Mouse (Mus musculus) liver, embryonic 11.5 days (tissue): Measurements from ENCODE around the gene Pappa. TPM values are rescaled to one million over a fixed set of nuclear protein-coding genes. Genes with fewer than 3 reads are reported as not detected.

Experiments
- ATAC-seq: fragments of 200-750 bp; cut with Nextera tagmentation; replicated peaks from 2 replicates; pipeline ENCODE4 v1.8.0; 2017; ENCODE audit warnings: moderate number of reproducible peaks, mild to moderate bottlenecking, moderate TSS enrichment, moderate library complexity; ENCODE audit not compliant: low FRiP score
- DNase-seq: peaks from one replicate; pipeline ENCODE4 v3.0.0-alpha.2; 2017; ENCODE audit warnings: low spot score
- H3K27ac ChIP-seq: fragments of 300-500 bp; sonication (generic); 2 replicates; pipeline ENCODE4 v1.5.1; 2014; ENCODE audit warnings: mild to moderate bottlenecking, low read depth, low read length, control low read depth
- H3K27me3 ChIP-seq: fragments of 300-500 bp; sonication (generic); replicated peaks from 2 replicates; pipeline ENCODE4 v1.6.1; 2014; ENCODE audit warnings: low read length, mixed read lengths; ENCODE audit not compliant: control insufficient read depth, insufficient read depth
- H3K36me3 ChIP-seq: fragments of 300-500 bp; sonication (generic); 2 replicates; pipeline ENCODE4 v1.6.1; 2014; ENCODE audit warnings: mild to moderate bottlenecking, low read length, moderate library complexity, mixed read lengths; ENCODE audit not compliant: control insufficient read depth, insufficient read depth
- H3K4me1 ChIP-seq: fragments of 300-500 bp; sonication (generic); replicated peaks from 2 replicates; pipeline ENCODE4 v1.6.1; 2014; ENCODE audit warnings: low read length, mixed read lengths; ENCODE audit not compliant: control insufficient read depth, insufficient read depth
- H3K4me2 ChIP-seq: fragments of 300-500 bp; sonication (generic); 2 replicates; pipeline ENCODE4 v1.6.1; 2014; ENCODE audit warnings: mild to moderate bottlenecking, control low read depth, moderate library complexity
- H3K4me3 ChIP-seq: fragments of 300-500 bp; sonication (generic); 2 replicates; pipeline ENCODE4 v1.5.1; 2014; ENCODE audit warnings: low read depth, low read length, control low read depth
- H3K9ac ChIP-seq: fragments of 300-500 bp; sonication (generic); 2 replicates; pipeline ENCODE4 v1.6.1; 2014; ENCODE audit warnings: low read depth, low read length, control low read depth
- H3K9me3 ChIP-seq: fragments of 300-500 bp; sonication (generic); 2 replicates; pipeline ENCODE4 v1.6.1; 2016; ENCODE audit warnings: low read length, inconsistent platforms, mixed read lengths; ENCODE audit not compliant: control insufficient read depth
- WGBS: fragments of 180-500 bp; shearing (Covaris S2); extraction: QIAGEN DNeasy Blood & Tissue Kit; methylation state at CpG from one replicate; pipeline ENCODE4 v1.1.7; 2014; 5-methylcytosine and 5-hydroxymethylcytosine counted together
- polyA plus RNA-seq: library from polyadenylated mRNA; unstranded; fragments of >200 nt; fragmentation: Nextera tagmentation; extraction: Ambion mirVana; gene quantifications from 2 replicates; pipeline ENCODE4 v1.2.1, GENCODE M21; 2014

Pappa gene
- polyA plus RNA-seq, 1 experiment from 2014 or later: 0.40 TPM

DNA sequence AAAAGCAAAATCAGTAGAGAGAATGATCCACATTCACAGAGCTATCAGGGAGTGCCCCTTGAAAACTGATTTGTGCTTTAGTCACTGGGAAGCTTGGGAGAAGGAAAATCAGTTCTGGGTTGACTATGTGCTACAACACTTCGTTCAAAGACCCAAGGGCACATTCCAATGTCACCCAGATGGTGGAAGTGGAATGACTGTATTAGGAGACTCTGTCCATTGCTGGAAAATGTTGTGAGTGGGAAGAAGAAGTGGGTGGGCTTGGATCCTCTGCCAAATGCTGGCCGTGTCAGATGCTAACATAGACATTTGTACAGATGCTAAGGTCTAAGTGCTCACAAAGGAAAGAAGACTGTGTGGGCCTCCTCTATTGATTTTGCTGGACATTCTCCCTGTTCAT, 29.6 kb downstream of the Pappa start:
- H3K4me3 ChIP-seq: no peak overlapping the region
- ATAC-seq (no peak), DNase-seq (no peak)
- H3K4me1 ChIP-seq: no peaks in the 10 kb centered on the region
- no peak overlapping the region for H3K27ac ChIP-seq
- 67% methylated on average over 2 of the region's 2 CpGs for WGBS
- no peak overlapping the region for H3K9ac ChIP-seq
- no peaks in the 10 kb centered on the region for H3K27me3 ChIP-seq
- H3K4me2 ChIP-seq: no peak overlapping the region
- no peaks in the 10 kb centered on the region for H3K36me3 ChIP-seq
- H3K9me3 ChIP-seq: no peaks in the 10 kb centered on the region

- no peak overlapping the region for H3K27ac ChIP-seq
Measured at GRCm38 (mm10) chr4:65156231-65156630, 32.3 kb downstream of the Pappa start.

DNA sequence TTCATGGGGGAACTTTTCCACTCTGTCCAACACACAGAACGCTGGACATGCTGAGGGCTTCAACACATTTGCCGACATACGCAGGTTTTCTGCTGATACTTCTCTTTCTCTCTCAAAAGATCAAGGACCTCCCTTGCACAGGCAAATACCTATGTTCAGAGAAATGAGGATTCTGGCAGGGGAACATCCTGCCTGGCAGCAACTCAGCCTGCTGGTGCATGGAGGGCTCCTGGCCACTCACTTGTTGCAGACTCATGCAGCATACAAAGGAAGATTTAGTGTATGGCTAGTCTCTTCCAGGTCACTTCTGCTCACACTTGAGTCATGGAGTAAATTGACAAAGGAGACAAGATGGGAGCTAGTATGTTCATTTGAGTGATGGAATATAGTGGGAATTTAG, 34.7 kb downstream of the Pappa start:
- H3K9ac ChIP-seq: no peak overlapping the region
- 86% methylated on average over 3 of the region's 3 CpGs for WGBS
- DNase-seq (no peak), ATAC-seq (no peak)
- H3K36me3 ChIP-seq: no peaks in the 10 kb centered on the region
- no peak overlapping the region for H3K4me2 ChIP-seq
- no peaks in the 10 kb centered on the region for H3K27me3 ChIP-seq
- H3K4me3 ChIP-seq: no peak overlapping the region
- H3K27ac ChIP-seq: no peak overlapping the region
- H3K4me1 ChIP-seq: no peaks in the 10 kb centered on the region
- no peaks in the 10 kb centered on the region for H3K9me3 ChIP-seq

More at GRCm38 (mm10) chr4:65156231-65156630, 32.3 kb downstream of the Pappa start:
- H3K9ac ChIP-seq: no peak overlapping the region
- no peaks in the 10 kb centered on the region for H3K9me3 ChIP-seq
- WGBS: 91% methylated on average over 10 of the region's 10 CpGs
- DNase-seq (no peak), ATAC-seq (no peak)
- H3K4me3 ChIP-seq: no peak overlapping the region
- no peaks in the 10 kb centered on the region for H3K27me3 ChIP-seq
- no peaks in the 10 kb centered on the region for H3K36me3 ChIP-seq
- H3K4me1 ChIP-seq: no peaks in the 10 kb centered on the region
- no peak overlapping the region for H3K4me2 ChIP-seq

DNA sequence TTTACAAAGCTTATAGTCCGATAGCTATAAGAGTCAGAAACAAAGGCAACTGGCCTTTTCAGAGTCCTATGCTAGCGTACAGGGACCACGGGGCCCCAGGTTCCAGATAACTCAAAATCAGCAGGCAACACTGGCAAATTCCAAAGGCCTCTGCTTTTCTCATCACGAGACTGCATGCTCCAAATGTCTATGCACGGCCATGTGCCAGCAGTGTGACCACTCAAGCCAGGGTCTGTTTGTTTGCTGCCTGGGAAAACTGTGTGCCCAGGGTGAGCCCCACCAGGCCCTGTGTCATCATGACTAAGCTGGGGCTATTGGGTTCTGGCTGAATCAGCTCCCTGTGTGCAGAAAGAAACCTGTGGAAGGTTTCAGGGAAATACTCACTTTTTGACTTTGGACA, 35.5 kb downstream of the Pappa start:
- no peaks in the 10 kb centered on the region for H3K27me3 ChIP-seq
- WGBS: 66% methylated on average over 5 of the region's 5 CpGs
- no peak for DNase-seq
- no peak overlapping the region for H3K9ac ChIP-seq
- H3K36me3 ChIP-seq: no peaks in the 10 kb centered on the region
- no peaks in the 10 kb centered on the region for H3K4me1 ChIP-seq
- H3K4me2 ChIP-seq: no peak overlapping the region
- H3K9me3 ChIP-seq: no peaks in the 10 kb centered on the region
- no peak overlapping the region for H3K4me3 ChIP-seq
- no peak for ATAC-seq
- no peak overlapping the region for H3K27ac ChIP-seq

GRCm38 (mm10) chr4:65163698-65164097, 39.7 kb downstream of the Pappa start:
- H3K4me2 ChIP-seq: no peak overlapping the region
- no peak overlapping the region for H3K9ac ChIP-seq
- ATAC-seq (no peak), DNase-seq (no peak)
- H3K27ac ChIP-seq: no peak overlapping the region
- no peaks in the 10 kb centered on the region for H3K9me3 ChIP-seq
- H3K27me3 ChIP-seq: no peaks in the 10 kb centered on the region
- H3K36me3 ChIP-seq: no peaks in the 10 kb centered on the region
- WGBS: 59% methylated on average over 3 of the region's 3 CpGs
- no peak overlapping the region for H3K4me3 ChIP-seq
- H3K4me1 ChIP-seq: no peaks in the 10 kb centered on the region

GRCm38 (mm10) chr4:65166288-65166835, 42.4 kb downstream of the Pappa start:
- H3K9me3 ChIP-seq: no peaks in the 10 kb centered on the region
- no peak overlapping the region for H3K4me3 ChIP-seq
- no peaks in the 10 kb centered on the region for H3K4me1 ChIP-seq
- ATAC-seq: no peak
- H3K27me3 ChIP-seq: no peaks in the 10 kb centered on the region
- no peaks in the 10 kb centered on the region for H3K36me3 ChIP-seq
- H3K27ac ChIP-seq: no peak overlapping the region
- no peak overlapping the region for H3K9ac ChIP-seq
- DNase-seq: no peak
- no peak overlapping the region for H3K4me2 ChIP-seq
- WGBS: 79% methylated on average over 3 of the region's 3 CpGs

DNA sequence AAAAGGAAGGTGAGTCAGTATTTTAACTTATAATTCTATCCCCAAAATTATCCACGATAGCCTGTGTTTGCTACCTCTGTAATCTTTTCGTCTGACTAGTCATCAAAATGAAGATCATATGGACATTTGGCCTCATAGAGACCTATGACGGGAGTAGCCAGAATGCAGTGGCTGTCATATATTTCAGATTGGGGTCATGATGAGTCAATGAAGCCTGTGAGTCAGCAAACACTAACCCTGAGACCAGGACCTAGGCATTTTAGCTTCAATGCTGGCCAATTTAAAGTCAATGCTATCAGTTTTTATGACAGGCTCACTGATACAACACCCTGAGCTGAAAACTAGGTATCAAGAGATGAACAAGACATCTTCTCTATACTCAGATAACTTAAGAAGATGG, 50.5 kb downstream of the Pappa start:
- Histone ChIP-seq H3K4me2 (no peak overlapping the region), H3K27me3 (no peaks in the 10 kb centered on the region), H3K9ac (no peak overlapping the region), H3K9me3 (no peaks in the 10 kb centered on the region), H3K36me3 (no peaks in the 10 kb centered on the region), H3K4me1 (no peaks in the 10 kb centered on the region), H3K27ac (no peak overlapping the region), H3K4me3 (no peak overlapping the region)
- DNase-seq (no peak), ATAC-seq (no peak)
- WGBS: 76% methylated on average over 3 of the region's 3 CpGs

- H3K36me3 ChIP-seq: no peaks in the 10 kb centered on the region
- H3K27ac ChIP-seq: no peak overlapping the region
- no peak overlapping the region for H3K4me3 ChIP-seq
- no peak for ATAC-seq
- no peak for DNase-seq
- no peaks in the 10 kb centered on the region for H3K9me3 ChIP-seq
- H3K27me3 ChIP-seq: no peaks in the 10 kb centered on the region
- no peak overlapping the region for H3K4me2 ChIP-seq
- no peaks in the 10 kb centered on the region for H3K4me1 ChIP-seq
- 31% methylated on average over 1 of the region's 1 CpGs for WGBS
- H3K9ac ChIP-seq: no peak overlapping the region
Measured at GRCm38 (mm10) chr4:65178146-65178545, 54.2 kb downstream of the Pappa start.

GRCm38 (mm10) chr4:65187236-65187635, 63.3 kb downstream of the Pappa start:
- ATAC-seq (no peak), DNase-seq (no peak)
- Histone ChIP-seq H3K27ac (no peak overlapping the region), H3K9ac (no peak overlapping the region), H3K4me1 (no peaks in the 10 kb centered on the region), H3K4me3 (no peak overlapping the region), H3K27me3 (no peaks in the 10 kb centered on the region), H3K36me3 (no peaks in the 10 kb centered on the region), H3K9me3 (no peaks in the 10 kb centered on the region), H3K4me2 (no peak overlapping the region)
- WGBS: 73% methylated on average over 2 of the region's 2 CpGs
